Mouse (Mus musculus): ENCODE results near the gene Gpr137c.
A peak's percentile ranks its signal among the peaks of the same experiment; 100 is the strongest.

Gpr137c gene

DNA sequence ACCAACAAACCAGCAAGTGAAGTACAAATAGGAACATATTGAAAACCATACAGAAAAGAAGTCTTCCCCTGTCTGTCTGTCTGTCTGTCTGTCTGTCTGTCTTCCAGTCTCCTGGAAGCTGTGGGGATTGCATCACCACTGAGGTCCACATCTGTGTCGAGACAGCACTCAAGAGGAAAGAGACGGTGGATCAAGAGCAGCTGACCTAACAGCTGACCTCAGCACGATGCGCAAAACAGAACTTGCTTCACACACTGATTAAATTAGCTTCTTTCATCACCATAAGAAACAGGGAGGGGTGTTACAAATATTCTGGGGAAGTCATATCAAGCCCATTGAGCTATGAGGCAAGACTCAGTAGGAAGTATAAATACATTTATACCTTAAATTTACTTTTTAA is 72.1 kb downstream of the Gpr137c start:
- no peak for DNase-seq (ENCODE audit: low spot score in 2 of 2)

GRCm38 (mm10) chr14:45303939-45304338 is 84.4 kb downstream of the Gpr137c start:
- no peak for DNase-seq (ENCODE audit: low spot score in 2 of 2)

DNA sequence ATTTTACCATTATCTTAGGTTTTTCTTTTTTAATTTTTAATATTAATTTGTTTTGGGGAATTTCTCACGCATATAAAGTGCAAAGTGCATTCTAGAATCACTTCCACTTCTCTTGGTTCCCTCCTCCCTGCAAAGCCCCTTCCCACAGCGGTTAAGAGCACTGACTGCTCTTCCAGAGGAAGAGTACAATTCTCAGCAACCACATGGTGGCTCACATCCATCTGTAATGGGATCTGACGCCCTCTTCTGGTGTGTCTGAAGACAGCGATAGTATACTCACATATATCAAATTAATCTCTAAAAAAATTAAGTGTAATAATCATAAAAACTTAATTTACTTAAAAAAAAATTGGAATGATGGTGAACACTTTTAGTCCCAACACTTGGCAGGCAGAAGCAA is 84.9 kb downstream of the Gpr137c start:
- no peak for DNase-seq (ENCODE audit: low spot score in 2 of 2)

- DNase-seq (ENCODE audit: low spot score in 2 of 2), result no peak
Measured at GRCm38 (mm10) chr14:45305852-45306251, 86.3 kb downstream of the Gpr137c start.

DNA sequence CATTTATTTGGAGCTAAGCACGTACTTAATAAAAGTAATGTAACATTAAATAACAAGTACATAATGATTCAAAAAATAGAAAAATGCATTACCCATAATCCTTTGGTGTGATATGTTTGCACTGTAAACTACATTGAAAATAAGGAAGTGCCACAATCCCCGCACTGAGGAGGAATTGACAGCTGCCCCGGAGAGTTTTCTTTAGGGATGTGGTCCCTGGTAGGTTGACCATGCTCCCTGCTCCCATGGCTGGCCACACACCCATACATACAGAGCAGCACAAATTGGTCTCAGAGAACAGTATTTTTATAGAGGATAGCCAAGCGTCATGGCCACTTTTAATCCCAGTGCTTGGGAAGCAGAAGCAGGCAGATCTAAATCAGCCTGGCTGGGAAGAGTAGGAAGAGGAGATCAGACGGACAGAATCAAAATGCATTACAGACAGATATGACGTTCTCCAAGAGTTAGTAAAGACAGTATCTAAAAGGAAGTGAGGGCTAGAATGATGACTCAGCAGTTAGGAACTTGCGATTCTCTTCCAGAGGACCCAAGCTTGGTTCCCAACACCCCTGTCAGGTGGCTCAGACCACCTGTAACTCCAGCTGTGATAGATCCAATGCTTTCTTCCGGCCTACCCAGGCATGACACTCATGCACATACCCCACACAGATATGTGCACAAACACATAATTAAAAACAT is 88.3 kb downstream of the Gpr137c start:
- DNase-seq (ENCODE audit: low spot score in 2 of 2), result no peak

DNA sequence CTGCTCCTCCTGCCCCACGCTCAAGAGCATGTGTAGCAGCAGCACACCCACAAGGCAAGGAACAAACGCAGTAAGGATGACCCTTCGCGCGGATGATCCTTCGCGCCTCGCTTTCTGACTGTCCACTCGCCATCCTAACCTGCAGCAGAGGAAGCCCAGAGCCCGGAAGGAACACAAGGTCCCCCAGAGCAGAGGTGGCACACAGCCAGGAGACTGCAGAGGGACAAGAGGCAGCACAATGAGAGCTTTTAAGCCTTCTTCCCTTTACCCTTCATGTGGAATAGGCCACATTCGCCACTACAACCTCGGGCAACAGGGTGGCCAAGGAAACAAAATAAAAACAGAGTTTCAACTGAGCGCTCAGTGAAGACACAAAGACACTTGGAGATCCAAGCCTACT is 90.1 kb downstream of the Gpr137c start:
- DNase-seq (ENCODE audit: low spot score in 2 of 2), result no peak

- no peak for DNase-seq (ENCODE audit: low spot score in 2 of 2)
Measured at GRCm38 (mm10) chr14:45310101-45310500, 90.6 kb downstream of the Gpr137c start.

DNA sequence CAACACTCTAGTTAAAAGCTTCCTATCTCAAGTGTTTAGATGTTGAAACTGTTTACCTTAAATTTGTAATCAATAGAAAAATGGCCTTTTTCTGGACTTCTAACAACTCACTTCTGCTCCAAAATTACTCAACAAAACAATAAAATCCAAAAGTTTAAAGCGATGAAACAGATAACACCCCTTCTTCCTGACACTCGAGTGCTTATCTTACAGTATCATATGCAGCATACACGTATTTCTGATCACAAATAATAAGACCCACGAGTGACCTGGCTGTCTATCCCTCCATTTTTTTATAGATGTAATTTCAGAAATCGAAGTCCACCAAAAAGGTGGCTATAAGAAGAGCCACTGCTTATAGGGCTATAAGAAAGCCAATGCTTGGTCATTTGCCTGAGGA is 97.4 kb downstream of the Gpr137c start:
- no peak for DNase-seq (ENCODE audit: low spot score in 2 of 2)

DNA sequence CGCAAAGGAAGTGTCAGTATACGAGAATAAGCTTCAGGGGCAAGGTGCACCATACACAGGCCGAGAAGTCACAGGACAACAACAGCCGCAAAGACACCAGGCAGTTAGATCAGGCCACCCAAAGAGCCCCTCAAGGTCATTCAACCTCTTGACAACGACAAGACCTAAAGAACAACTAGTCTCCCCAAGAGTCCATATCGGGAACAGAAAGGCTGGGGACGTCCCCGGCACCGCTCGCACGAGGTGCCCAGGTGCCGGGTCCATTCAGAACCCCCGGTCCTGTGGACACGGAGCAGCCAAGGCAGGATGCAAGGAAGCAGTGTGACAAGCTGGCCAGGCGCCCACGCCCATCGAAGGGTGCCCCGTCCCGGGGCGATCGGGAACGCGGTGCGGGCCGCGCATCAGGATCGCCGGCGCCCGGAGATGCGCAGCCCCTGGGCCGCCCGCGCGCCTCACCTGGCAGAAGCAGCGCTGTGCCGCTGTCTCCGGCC is 98.4 kb downstream of the Gpr137c start:
- peak; percentile 30 to 39 for DNase-seq (ENCODE audit: low spot score in 2 of 2)

- peak; percentile 77 to 87 for DNase-seq (ENCODE audit: low spot score in 2 of 2)
Measured at GRCm38 (mm10) chr14:45318426-45319236, 99.1 kb downstream of the Gpr137c start, which contains the start of gene Ero1l. Gene Ero1l, minus strand, starts transcription at chr14:45318771.

DNA sequence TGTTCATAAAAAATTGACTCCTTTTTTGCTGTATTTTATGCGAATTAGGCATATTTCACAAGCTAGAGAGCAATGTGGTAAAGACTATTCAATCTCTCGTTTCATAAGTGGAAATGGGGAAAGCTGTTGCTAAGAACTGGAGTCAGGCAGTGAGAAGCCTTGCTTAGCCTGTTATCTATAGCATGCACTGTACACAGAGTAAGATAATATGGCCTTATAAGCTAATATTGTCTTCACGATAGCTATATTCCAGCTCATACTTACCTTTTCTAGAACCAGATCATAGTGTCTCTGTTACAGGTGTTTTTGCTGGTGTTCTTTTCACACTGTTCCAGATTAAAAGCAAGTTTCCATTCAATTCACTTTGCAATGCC is 99.7 kb downstream of the Gpr137c start:
- no peak for DNase-seq (ENCODE audit: low spot score in 2 of 2)

GRCm38 (mm10) chr14:45320111-45320510 is 100.6 kb downstream of the Gpr137c start:
- no peak for DNase-seq (ENCODE audit: low spot score in 2 of 2)

DNA sequence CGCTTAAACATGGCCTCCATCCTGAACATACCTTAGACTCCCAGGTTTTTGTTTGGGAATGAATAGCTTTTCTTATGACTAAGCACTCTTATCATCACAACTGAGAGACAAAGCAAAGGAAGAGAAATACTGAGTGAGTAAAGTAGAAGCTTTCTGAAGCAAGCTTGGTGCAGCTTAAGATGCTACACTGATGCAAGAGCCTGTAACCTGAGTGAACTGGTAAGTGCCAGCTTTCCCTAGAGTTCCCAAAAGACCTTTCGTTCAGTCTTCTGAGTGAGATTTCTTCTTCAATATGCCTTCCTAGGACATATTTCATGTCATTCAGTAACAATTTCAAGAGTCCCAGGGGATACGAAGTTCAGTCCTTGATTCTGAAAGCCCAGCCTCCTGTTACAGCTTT is 101.5 kb downstream of the Gpr137c start:
- no peak for DNase-seq (ENCODE audit: low spot score in 2 of 2)

DNA sequence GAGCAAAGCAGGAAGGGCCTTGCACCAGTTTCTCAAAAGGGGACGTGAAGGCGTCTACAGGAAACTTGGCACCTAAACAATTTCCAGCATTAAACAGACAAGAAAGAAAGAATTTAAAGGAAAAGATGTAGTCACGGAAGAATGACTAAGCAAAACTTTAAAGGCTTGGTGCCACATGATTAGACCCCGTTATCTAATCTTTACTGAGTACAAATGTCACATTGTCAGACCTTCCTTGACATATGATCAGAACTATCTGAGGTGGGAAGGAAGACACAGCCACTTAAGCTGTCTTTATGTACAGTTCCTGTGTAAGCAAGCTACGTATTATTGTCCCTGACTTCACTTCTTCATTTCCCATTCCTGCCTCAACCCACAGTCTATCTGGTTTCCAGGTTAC is 102.1 kb downstream of the Gpr137c start:
- peak in 1 of 2 experiments; percentile 19 for DNase-seq (ENCODE audit: low spot score in 2 of 2)

DNA sequence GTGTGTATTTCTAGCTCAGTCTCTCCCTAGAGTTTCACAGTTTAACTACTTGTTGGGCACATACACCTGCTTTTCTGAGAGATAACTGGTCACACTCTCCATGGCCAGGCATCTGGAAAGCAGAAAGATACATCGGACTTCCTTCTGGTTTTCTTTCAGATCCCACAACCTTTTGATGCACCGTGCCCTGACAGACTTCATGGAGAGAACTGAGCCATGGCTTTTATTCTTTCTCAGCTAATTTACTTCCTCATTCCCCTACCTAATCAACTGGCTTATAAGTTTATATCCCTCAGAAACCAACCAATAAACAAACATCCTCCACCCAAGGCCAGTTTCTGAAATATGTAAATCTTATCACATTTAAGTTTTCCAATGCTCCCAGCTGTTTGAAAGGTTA is 102.9 kb downstream of the Gpr137c start:
- DNase-seq (ENCODE audit: low spot score in 2 of 2), result no peak

GRCm38 (mm10) chr14:45323320-45323719 is 103.8 kb downstream of the Gpr137c start:
- no peak for DNase-seq (ENCODE audit: low spot score in 2 of 2)

- DNase-seq (ENCODE audit: low spot score in 2 of 2), result no peak
Measured at GRCm38 (mm10) chr14:45325471-45325870, 106.0 kb downstream of the Gpr137c start.

DNA sequence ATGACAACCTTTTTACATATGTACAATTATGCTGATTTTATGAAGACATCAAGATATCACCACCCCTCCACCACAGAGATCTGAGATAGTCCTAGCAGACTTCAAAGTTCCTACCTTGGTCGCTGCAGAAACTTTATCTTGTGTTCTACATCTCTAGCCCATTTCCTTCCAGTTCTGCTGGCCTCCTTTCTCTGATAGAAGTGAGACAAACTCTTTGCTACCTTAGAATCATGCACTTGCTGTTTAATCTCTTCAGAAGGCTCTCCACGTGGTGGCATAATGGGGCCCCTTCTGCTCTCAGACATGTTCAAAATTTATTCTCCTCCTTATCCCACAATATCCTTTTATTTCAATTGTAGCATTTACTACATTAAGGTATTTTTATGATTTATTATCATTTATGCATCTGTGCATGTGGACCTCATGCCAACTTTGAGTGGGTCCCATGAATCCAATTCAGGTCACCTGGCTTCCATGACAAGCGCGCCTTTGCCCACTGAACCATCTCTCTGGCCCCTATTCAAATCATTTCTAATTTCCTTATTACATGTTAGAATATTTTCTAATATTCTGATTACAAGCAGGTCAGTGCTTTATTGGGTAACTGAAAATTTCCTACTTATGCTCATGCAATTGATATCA is 108.7 kb downstream of the Gpr137c start:
- no peak for DNase-seq (ENCODE audit: low spot score in 2 of 2)

GRCm38 (mm10) chr14:45329018-45329588 is 109.6 kb downstream of the Gpr137c start:
- DNase-seq (ENCODE audit: low spot score in 2 of 2), result no peak

DNA sequence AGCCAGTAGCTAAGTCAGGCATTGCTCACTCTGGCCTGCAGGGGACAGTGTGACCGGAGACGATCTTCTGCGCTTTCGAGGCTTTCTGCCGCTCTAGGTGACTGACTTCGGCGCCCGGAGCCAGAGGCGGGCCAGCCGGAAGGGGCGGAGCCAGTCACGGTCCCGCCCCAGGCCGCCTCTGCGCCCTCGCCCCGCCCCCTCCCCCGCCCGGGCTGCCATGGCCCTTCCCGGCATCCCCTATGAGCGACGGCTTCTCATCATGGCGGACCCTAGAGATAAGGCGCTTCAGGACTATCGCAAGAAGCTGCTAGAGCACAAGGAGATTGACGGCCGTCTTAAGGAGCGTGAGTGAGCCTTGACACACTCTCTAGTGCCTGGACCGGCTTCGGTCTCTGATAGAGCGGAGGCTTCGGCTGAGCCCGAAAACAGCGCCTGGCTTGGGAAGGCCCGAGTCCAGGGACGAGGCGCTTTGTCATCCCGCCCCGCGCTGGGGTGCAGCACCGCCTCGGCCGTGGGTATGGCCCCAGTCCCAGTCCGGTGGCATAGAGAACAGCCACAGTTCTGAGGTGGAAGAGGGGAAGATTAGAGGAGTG is 110.2 kb downstream of the Gpr137c start, which contains the start of gene Psmc6:
Gene Psmc6, plus strand, starts transcription at position 200 of the 593 bp plus-strand sequence.
- peak; percentile 87 to 89 for DNase-seq (ENCODE audit: low spot score in 2 of 2)
